Mouse (Mus musculus) retina, embryonic 14.5 days (tissue): Measurements from ENCODE around the gene Slc25a17.

Experiments
- DNase-seq: peaks from one replicate; pipeline ENCODE4 v3.0.0-alpha.2; 2015; ENCODE audit warnings: low spot score

The Slc25a17 gene

DNA sequence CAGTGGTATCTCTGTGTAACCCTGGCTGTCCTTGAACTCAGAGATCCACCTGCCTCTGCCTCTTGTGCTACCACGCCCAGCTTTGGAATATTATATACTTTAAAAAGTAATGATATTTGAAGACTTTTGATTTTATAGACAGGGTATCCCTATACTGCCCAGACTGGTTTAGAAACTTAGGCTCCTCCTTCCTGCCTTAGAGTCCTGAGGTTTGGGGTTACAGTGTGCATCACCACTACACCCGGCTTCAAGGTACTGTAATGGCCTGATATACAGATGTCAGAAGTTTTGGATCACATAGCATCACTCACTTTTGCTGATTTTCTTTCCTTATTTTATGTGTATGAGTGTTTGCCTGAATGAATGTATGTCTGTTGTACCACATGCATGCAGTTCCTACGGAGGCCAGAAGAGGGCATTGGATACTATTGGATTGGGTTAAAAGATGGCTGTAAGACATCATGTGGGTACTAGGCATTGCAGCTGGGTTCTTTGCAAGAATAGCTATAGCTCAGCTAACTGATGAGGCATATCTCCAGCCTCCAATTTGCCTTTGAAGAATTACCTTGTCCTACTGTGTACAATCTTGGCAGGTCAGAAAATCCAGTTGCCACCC, 5.4 kb downstream of the Slc25a17 start:
- DNase-seq: peak; percentile 68

DNA sequence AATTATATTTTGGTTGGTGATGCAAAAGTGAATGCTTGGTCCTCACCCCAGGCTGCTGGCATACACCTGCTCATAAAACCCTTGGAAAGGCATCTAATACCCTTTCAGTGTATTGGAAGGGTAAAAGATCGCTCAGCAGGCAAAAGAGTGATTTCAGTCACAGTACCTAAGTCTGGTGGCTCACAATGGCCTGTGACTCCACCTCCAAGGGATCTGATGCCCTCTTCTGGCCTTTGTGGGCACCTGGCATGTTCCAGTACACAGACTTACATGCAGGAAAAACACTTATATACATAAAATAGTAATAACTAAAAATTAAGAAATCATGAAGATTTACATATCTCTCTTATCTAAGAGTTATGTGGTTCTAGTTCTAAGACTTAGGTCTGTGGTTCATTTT, 8.0 kb downstream of the Slc25a17 start:
- DNase-seq: peak; percentile 9

DNA sequence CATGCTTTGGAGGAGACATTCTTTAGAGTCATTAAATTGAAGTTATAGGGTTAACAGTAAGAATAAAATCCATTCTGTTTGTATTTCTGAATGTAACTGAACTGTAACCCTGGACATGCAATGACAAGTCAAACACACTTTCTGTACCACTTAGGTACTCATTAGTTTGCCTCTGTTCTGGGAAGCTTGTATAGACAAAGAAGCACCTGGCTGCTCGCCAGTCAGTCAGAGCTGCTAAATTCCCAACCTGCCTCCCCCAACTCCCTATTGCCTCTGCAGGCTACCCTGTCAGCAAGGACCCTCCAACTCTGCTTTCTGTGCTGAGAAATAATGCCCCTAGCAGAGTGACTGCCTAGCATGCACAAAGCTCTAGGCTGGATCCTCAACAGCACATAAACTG, 10.2 kb downstream of the Slc25a17 start:
- DNase-seq: no peak

DNA sequence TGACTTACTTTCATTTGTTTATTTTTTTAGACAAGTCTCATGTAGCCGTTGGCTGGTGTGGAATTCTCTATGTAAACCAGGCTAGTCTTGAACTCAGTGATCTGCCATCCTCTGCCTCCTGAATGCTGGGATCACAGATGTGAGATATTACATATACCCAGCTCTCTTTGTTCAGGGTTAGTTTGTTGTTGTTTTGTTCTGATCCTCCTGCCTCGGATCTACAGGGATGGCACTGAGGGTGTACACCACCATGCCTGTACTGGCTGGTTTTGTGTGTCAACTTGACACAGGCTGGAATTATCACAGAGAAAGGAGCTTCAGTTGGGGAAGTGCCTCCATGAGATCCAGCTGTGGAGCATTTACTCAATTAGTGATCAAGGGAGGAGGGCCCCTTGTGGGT, 12.2 kb downstream of the Slc25a17 start:
- DNase-seq: no peak

DNA sequence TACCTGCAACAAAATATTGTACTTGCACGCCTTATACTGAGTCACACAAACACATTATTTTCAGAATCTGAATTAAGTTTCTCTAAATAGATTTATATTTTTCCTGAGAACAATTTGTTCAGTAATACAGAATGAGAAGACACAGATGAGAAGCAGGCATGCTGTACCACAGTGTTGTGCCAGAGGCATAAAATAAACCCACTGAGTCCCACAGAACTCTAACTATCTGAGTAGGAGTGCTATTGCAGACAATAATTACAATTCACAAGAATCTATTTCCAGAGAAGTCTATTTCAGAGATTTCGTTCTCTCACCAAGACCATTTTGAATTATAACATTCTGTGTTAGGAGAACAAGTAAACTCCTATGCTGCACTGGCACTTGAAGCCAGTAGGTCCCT, 13.1 kb downstream of the Slc25a17 start:
- DNase-seq: no peak

DNA sequence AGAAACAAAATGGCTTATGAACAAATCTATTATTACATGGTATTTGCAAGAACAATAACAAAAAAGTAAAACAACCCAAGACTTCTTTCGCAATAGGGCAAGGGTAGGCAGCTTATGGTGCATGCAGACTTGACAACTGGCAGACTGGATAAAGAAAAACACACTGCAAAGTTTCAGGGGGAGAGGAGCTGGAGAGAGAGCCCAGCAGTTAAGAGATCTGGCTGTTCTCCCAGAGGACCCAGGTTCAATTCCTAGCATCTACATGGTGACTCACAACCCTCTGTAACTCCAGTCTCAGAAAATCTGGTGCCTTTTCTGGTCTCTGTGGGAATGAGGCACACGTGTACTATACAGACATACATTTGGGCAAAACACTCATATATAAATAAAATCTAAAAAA, 19.2 kb downstream of the Slc25a17 start:
- no peak for DNase-seq

DNA sequence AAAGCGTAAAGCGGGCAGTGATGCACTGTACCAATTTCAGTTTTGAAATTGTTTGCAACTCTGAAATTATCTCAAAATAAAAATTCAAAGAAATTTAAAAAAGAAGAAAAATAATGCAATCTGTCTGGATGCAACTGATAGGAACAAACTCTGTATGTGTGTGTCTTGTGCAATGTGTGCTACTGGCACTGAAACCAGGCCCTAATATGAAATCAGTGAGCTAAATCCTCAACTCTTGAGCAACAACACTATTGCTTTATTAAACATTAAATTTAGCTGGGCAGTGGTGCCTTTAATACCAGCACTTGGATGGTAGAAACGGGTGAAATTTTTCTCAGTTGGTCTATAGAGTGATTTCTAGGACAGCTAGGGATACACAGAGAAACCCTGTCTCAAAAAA, 21.5 kb downstream of the Slc25a17 start:
- no peak for DNase-seq

DNA sequence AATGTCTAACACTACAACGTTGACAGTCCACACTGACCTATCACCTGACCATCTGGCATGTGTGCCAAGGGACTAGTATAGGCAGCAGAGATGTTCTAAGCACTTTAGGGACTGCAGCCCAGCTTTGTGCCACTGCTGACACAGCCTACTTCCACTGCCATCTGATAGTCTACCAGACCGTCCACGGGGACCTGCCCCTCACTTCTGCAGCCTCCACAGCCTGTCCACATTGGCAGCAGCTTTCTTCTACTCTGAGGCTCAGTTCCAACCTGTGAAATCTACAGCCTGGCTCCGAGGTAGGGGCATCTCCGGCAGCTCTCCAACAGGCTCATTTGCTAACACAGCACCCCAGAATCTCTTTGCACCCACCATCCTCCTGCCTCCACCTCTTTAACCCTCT, 24.1 kb downstream of the Slc25a17 start:
- DNase-seq: no peak

DNA sequence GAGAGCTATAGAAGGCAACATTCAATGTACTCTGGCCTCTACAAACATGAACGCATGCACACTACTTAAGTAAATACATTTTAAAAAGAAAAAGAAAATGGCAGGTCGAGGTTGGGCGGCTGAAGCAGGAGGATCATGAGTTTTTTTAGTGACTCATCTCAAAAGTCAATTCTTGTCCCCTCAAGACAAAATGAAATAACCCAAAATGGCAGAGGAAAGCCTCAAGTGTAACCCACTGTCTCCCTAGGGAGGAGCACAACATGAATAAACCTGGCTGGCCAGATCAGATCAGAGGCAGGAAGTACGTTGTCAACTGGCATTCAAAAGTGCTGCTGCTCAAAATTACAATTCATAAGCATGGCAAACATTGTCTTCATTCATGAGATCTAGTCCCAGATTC, 28.1 kb downstream of the Slc25a17 start:
- no peak for DNase-seq

DNA sequence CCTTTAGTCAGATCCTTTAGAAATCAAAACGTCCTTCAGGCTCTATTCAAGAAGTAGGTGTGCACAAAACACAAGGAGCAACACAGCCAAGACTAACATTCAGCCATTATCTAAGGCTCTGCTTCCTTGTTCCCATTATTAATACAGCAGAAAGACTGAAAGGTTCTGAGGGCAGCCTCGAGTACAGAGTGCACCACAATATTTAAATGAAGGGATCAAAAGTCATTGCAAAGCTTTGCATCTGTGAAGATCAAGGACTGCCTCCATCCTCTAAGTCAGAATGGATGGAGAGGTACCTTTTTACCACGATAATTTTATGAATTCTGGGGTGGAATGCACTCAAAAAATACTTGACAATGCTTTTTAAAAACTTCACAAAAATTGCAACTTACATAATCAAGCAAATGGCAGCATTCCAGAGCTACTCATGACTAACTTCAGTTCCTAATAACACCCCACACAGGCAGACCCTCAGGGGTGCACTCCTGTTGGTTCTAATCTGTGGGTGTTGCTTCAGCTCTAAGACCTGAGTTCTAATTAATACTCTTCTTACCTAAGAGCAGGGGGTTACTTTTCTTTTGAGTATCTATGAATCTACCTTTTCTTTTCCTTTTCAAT, 29.7 kb downstream of the Slc25a17 start:
- DNase-seq: no peak

DNA sequence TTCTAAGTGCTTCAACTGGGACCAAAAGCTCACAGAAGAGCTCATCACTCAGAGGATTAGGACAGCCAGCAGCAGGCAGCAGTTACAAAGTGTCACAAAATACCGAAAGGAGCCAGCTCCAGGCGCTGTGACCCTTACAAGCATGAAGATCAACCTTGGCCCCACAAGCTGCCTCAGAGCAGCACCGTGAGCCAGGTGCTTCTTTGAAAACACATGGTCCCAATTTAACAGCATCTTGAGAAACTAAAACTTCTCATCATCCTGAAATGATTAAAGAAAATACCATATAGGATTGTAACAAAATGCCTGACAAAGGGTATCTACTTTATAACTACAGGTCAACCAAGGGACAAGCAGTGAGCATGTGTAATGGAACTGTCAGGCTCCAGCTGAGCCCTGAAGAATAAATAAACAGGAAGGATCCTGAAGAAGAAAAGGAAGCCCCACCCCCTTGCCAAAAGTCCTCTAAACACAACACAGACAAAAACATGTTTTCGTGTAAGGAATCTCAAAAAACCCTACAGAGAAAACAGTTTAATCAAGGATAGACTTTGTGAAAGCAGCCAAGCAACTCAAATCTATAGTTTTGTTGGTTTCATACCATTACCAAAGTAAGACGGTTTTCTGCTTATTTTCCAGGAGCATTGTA, 30.8 kb downstream of the Slc25a17 start:
- no peak for DNase-seq

DNA sequence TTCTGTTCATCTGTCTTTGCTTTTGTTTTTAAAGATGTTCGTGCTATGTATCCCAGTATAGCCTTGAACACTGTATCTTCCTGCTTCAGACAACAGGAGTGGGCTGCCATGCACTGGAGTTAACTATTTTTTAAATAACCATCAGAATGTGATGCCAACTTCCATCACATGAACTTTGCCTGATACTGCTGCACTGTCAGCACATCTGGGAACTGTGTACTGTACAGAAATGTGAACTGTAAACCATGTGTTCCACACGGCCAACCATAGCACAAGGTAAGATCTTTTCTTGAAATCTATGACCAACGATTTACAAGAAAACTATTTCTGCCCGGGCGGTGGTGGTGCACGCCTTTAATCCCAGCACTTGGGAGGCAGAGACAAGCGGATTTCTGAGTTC, 33.1 kb downstream of the Slc25a17 start:
- DNase-seq: no peak

DNA sequence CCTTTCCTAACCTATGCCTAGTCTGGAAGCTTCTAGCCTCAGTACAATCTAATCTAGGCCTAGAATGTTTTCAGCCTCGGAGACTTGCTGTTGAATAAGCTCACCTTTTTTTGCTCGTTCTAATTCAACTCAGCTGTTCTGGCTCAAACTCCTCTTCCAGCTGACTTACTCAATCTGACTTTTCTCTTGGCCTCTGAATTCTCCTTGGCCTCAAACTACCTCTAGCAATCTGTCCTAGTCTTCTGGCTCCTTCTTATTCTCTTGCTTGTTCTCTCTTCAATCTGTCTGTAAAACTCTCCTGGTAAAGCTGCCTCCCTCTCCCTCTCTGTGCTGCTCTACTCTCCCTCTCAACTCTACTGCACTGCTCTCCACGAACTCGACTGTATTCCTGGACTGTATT, 35.6 kb downstream of the Slc25a17 start:
- DNase-seq: no peak

DNA sequence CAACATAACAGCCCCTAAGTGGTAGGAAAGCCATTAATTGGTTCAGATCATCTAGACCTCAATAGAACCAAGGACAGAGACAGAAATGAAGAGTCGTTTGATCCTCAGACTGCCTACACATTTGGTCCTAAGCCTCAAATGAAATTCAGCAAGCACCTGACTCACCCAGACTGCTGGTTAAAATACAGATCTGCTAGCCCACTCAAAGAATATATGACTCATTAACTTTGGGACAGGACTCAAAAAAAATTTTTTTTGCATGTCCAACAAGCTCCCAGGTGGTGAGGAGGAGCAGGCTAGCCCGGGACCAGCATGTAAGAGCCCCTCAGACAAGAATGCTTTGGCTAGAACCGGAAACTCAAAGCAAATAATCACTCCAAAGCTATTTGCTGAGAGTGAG, 40.5 kb downstream of the Slc25a17 start:
- no peak for DNase-seq

DNA sequence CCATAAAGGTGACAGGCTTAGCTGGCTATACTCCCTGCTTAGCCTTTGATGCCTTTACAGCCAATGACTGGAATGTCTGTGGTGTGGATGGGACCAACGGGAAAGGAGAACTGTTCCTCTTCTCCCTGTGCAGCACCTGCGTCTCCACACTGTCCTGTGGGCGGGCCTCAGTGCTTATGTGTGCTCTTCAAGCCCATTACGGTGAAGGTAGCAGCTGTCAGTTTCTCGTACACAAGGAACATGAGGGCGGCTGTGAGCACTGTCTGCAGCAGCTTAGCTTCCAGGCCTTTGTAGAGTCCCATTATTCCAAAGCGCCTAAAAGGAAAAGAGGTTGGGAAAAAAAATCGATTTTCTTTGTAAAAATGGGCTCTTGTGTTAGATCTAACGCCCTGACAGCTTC, 41.1 kb downstream of the Slc25a17 start:
- no peak for DNase-seq

DNA sequence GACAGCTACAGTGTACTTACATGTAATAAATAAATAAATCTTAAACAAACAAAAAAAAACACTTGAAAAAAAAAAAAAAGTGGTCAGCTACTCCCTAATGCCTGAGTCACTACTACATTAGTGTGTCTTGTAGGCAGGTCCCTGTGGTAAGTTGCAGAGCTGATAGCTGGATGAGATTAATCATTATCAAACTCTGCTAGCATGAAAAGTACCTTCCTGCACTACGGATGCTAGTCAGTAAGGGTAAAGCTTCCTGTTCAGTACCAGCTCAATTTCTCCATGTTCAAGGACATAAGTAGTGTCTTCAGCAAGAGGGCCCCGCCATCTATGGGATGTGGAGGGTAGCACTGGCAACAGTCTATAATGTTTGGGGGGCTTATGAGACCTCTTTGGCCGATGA, 46.7 kb downstream of the Slc25a17 start:
- no peak for DNase-seq

DNA sequence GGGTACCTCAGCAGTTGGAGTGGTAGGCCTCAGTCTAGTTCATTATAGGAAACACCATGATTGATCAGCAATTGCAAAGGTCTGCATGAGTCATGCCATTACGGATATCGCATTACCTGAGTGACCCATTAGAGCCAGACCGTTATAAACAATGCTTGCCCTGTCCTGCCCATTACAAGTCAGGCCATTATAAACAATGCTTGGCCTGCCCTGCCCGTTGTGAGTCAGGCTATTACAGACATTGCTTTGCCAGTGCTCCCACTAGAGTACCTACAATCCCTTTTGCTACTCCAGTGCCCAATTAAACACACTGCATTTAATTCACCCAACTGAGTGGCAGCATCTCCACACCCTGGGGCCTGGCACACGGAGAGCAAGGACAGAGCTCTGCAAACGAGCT, 49.6 kb downstream of the Slc25a17 start:
- peak; percentile 5 for DNase-seq

DNA sequence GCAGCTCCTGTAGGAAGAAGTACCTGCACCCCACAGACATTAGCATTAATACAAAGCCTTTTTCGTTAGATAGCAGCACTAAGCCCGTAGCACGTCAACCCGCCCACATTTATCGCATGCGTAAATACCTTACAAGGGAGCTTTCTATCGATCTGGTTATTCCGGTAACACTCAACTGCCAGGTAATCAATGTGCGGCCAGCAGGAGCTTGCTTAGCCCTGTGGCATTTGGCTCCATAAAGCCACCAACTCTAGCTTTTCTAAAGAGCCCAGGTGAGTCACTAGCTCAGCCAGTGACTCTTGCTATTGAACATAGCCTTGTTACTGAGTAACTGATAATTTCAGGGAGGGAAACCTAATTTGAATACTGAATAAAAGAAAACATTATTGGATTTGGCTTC, 50.3 kb downstream of the Slc25a17 start:
- DNase-seq: no peak

DNA sequence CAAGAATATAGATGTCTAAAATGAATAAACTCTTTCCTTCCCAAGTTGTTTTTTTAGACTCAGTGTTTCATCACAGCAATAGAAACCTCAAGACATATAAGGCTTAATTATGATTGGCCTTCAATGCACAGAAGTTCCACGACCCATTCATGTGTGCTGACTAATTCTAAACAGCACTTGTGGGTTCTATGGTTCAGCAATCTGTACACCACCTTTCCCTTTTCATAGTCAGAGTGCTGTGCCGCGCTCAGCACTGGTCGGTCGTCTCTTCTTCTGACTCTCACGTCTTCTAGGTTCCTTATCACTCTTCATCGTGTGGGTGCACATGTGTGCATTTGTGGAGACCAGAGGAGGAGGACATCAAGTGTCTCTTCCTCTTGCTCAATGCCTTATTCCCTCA, 52.6 kb downstream of the Slc25a17 start:
- no peak for DNase-seq

DNA sequence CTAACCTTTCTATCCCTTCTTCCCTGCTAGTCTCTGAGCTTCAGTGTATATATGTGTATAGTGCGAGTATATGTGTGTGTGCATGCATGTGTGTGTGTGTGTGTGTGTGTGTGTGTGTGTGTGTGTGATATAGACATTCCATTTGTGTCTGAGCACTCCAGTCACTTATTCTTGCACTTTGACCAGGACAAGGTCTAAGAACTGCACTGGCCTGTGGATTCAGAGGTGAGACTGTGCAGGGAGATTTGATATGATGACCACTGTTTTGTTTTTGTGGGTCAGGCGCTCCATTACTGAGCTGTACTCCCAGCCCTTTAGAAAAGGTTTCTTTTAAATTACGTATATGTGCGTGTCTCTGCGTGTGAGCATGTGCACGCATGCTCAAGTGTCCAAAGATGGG, 54.1 kb downstream of the Slc25a17 start:
- no peak for DNase-seq

DNA sequence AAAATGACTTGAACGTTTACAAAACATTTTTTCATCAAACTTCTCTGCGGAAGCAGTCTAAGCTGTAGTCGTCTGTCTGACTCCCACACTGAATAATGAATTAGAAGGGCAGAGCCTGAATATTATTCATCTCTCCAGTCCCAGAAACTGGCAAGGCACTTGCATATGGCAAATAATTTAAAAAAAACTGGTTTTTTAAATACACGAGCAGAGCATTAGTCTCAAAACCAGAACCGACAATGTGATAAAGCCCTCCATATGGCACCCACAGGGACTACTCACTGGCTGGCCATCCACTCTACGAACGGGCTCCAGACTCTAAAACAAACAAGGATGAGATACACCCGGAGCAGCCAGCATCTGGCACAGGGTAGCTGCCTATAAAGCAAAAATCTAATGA, 55.6 kb downstream of the Slc25a17 start:
- no peak for DNase-seq

DNA sequence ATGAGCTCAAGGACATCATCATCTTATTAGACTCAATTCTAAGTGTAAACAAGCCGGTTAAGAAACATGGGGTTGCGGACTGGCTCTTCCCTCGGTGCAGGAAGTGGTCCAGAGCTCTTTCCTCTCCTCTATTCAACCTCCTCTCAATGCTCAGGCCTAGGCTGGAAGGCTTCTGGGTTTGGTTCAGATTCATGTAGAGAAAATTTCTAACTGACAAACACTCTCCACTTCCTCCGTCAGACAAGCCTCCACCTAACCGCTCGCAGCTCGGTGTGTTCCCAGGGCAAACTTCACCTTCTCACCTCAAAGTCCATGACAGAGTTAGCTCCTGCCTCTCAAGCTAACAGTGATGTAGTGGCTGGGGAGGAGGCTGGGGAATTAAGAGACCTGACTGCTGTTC, 56.6 kb downstream of the Slc25a17 start:
- no peak for DNase-seq

DNA sequence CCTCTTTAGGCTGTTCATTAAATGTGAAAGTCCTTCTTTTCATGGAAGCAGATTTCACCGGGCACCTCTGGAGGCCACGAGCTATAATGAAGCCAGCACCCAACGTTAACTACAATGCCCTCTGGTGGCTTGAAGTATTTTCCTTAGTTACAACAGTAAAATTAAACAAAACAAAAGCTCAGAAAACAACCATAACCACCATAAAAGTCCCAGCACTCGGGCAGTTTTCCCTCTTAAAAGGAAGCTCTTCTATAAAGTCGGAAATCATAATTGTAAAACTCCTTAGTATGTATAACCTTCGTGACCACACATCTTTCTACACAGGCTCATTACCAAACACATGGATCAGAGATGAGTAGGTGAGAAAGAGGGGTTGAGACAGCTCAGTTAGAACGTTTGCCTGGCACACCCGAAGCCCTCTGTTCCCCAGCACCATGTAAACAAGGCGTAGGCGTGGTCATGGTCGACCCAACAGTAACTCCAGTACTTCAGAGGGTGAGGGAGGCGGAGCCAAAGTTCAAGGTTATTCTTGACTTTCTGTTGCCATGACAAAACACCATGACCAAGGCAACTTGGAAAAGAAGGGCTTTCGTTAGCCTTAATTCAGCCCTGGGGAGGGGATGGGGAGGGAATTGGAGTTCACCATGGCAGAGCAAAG, 58.3 kb downstream of the Slc25a17 start:
- DNase-seq: peak; percentile 49
